Mouse (Mus musculus): ENCODE results near the gene Nckap5. TPM values are rescaled to one million over a fixed set of nuclear protein-coding genes. Genes with fewer than 3 reads are reported as not detected.

Gene Nckap5
- polyA plus RNA-seq, 1 experiment from 2014 or later, result 4.8 TPM

- Histone ChIP-seq H3K9ac (0 out of 2 replicates have a peak overlapping the region, but pooled peaks have one; percentile 3), H3K4me2 (peak overlapping the region; percentile 67), H3K36me3 (no peaks in the 10 kb centered on the region), H3K27ac (no peak overlapping the region), H3K9me3 (no peaks in the 10 kb centered on the region), H3K4me3 (replicated peaks) (peak overlapping the region; percentile 44), H3K27me3 (replicated peaks) (no peaks in the 10 kb centered on the region), H3K4me1 (0 out of 2 replicates have a peak, but pooled peaks cover 3% of the 10 kb centered on the region)
- WGBS, result 8% methylated on average over 18 of the region's 18 CpGs
- ATAC-seq (ENCODE audit: insufficient read depth, low FRiP score, low read depth), result no peak; the same call in 1 of the 2 replicates
Measured at GRCm38 (mm10) chr1:126737554-126738290, 92.9 kb downstream of the Nckap5 start.

- ATAC-seq (ENCODE audit: insufficient read depth, low FRiP score, low read depth), result no peak
- no peaks in the 10 kb centered on the region for H3K9me3 ChIP-seq
- no peak overlapping the region for H3K27ac ChIP-seq
- no peak overlapping the region for H3K4me3 ChIP-seq (replicated peaks)
- no peak overlapping the region for H3K4me2 ChIP-seq
- no peaks in the 10 kb centered on the region for H3K36me3 ChIP-seq
- H3K27me3 ChIP-seq (replicated peaks), result no peaks in the 10 kb centered on the region
- no peaks in the 10 kb centered on the region for H3K4me1 ChIP-seq
- no peak overlapping the region for H3K9ac ChIP-seq
Measured at GRCm38 (mm10) chr1:126731691-126732090, 98.9 kb downstream of the Nckap5 start.

GRCm38 (mm10) chr1:126726400-126727055 lies 104.1 kb downstream of the Nckap5 start:
- no peaks in the 10 kb centered on the region for H3K27me3 ChIP-seq (replicated peaks)
- no peaks in the 10 kb centered on the region for H3K9me3 ChIP-seq
- no peaks in the 10 kb centered on the region for H3K4me1 ChIP-seq
- 60% methylated on average over 6 of the region's 6 CpGs for WGBS
- no peak overlapping the region for H3K4me2 ChIP-seq
- no peak for ATAC-seq (ENCODE audit: insufficient read depth, low FRiP score, low read depth)
- H3K9ac ChIP-seq, result no peak overlapping the region
- no peak overlapping the region for H3K4me3 ChIP-seq (replicated peaks)
- no peak overlapping the region for H3K27ac ChIP-seq
- H3K36me3 ChIP-seq, result no peaks in the 10 kb centered on the region

- Histone ChIP-seq H3K4me3 (replicated peaks) (no peak overlapping the region), H3K4me2 (no peak overlapping the region), H3K9me3 (no peaks in the 10 kb centered on the region), H3K36me3 (no peaks in the 10 kb centered on the region), H3K9ac (no peak overlapping the region), H3K27me3 (replicated peaks) (no peaks in the 10 kb centered on the region), H3K4me1 (no peaks in the 10 kb centered on the region), H3K27ac (no peak overlapping the region)
- 49% methylated on average over 9 of the region's 9 CpGs for WGBS
- ATAC-seq (ENCODE audit: insufficient read depth, low FRiP score, low read depth), result no peak
Measured at GRCm38 (mm10) chr1:126725628-126726367, 104.8 kb downstream of the Nckap5 start.

GRCm38 (mm10) chr1:126721917-126722316 lies 108.7 kb downstream of the Nckap5 start:
- WGBS, result 94% methylated on average over 1 of the region's 1 CpGs
- Histone ChIP-seq H3K4me3 (replicated peaks) (no peak overlapping the region), H3K27me3 (replicated peaks) (no peaks in the 10 kb centered on the region), H3K4me1 (no peaks in the 10 kb centered on the region), H3K27ac (no peak overlapping the region), H3K36me3 (no peaks in the 10 kb centered on the region), H3K9ac (no peak overlapping the region), H3K4me2 (no peak overlapping the region), H3K9me3 (no peaks in the 10 kb centered on the region)
- ATAC-seq (ENCODE audit: insufficient read depth, low FRiP score, low read depth), result no peak

- WGBS, result 42% methylated on average over 5 of the region's 5 CpGs
- Histone ChIP-seq H3K9ac (no peak overlapping the region), H3K4me3 (replicated peaks) (no peak overlapping the region), H3K36me3 (no peaks in the 10 kb centered on the region), H3K9me3 (no peaks in the 10 kb centered on the region), H3K27ac (no peak overlapping the region), H3K27me3 (replicated peaks) (no peaks in the 10 kb centered on the region), H3K4me1 (no peaks in the 10 kb centered on the region), H3K4me2 (no peak overlapping the region)
- no peak; the same call in 1 of the 2 replicates for ATAC-seq (ENCODE audit: insufficient read depth, low FRiP score, low read depth)
Measured at GRCm38 (mm10) chr1:126719733-126720348, 110.8 kb downstream of the Nckap5 start.

- Histone ChIP-seq H3K27ac (no peak overlapping the region), H3K4me3 (replicated peaks) (no peak overlapping the region), H3K4me2 (no peak overlapping the region), H3K27me3 (replicated peaks) (no peaks in the 10 kb centered on the region), H3K4me1 (no peaks in the 10 kb centered on the region), H3K9ac (no peak overlapping the region), H3K9me3 (no peaks in the 10 kb centered on the region; the same call in 1 of the 2 replicates), H3K36me3 (no peaks in the 10 kb centered on the region)
- ATAC-seq (ENCODE audit: insufficient read depth, low FRiP score, low read depth), result no peak
- 92% methylated on average over 16 of the region's 16 CpGs for WGBS
Measured at GRCm38 (mm10) chr1:126706611-126707010, 124.0 kb downstream of the Nckap5 start.

GRCm38 (mm10) chr1:126700978-126701320 lies 129.7 kb downstream of the Nckap5 start:
- no peak for ATAC-seq (ENCODE audit: insufficient read depth, low FRiP score, low read depth)
- Histone ChIP-seq H3K9me3 (no peaks in the 10 kb centered on the region), H3K4me2 (no peak overlapping the region), H3K4me1 (no peaks in the 10 kb centered on the region), H3K4me3 (replicated peaks) (no peak overlapping the region), H3K9ac (no peak overlapping the region), H3K27me3 (replicated peaks) (no peaks in the 10 kb centered on the region), H3K27ac (no peak overlapping the region), H3K36me3 (no peaks in the 10 kb centered on the region)
- WGBS, result 76% methylated on average over 4 of the region's 4 CpGs

- ATAC-seq (ENCODE audit: insufficient read depth, low FRiP score, low read depth), result no peak
- no peak overlapping the region for H3K27ac ChIP-seq
- H3K9ac ChIP-seq, result no peak overlapping the region
- no peak overlapping the region for H3K4me3 ChIP-seq (replicated peaks)
- H3K9me3 ChIP-seq, result no peaks in the 10 kb centered on the region
- 69% methylated on average over 8 of the region's 8 CpGs for WGBS
- no peaks in the 10 kb centered on the region for H3K36me3 ChIP-seq
- H3K27me3 ChIP-seq (replicated peaks), result no peaks in the 10 kb centered on the region
- H3K4me2 ChIP-seq, result no peak overlapping the region
- no peaks in the 10 kb centered on the region for H3K4me1 ChIP-seq
Measured at GRCm38 (mm10) chr1:126700063-126700977, 130.3 kb downstream of the Nckap5 start.

- Histone ChIP-seq H3K27ac (no peak overlapping the region), H3K9ac (no peak overlapping the region), H3K4me1 (no peaks in the 10 kb centered on the region), H3K4me3 (replicated peaks) (no peak overlapping the region), H3K4me2 (no peak overlapping the region), H3K36me3 (no peaks in the 10 kb centered on the region), H3K9me3 (no peaks in the 10 kb centered on the region), H3K27me3 (replicated peaks) (no peaks in the 10 kb centered on the region)
- ATAC-seq (ENCODE audit: insufficient read depth, low FRiP score, low read depth), result no peak
- 75% methylated on average over 7 of the region's 7 CpGs for WGBS
Measured at GRCm38 (mm10) chr1:126693585-126693984, 137.0 kb downstream of the Nckap5 start.

GRCm38 (mm10) chr1:126688593-126688992 lies 142.0 kb downstream of the Nckap5 start:
- ATAC-seq (ENCODE audit: insufficient read depth, low FRiP score, low read depth), result no peak
- no peak overlapping the region for H3K9ac ChIP-seq
- H3K27me3 ChIP-seq (replicated peaks), result no peaks in the 10 kb centered on the region
- no peak overlapping the region for H3K27ac ChIP-seq
- H3K36me3 ChIP-seq, result no peaks in the 10 kb centered on the region
- H3K9me3 ChIP-seq, result no peaks in the 10 kb centered on the region
- H3K4me3 ChIP-seq (replicated peaks), result no peak overlapping the region
- no peaks in the 10 kb centered on the region for H3K4me1 ChIP-seq
- 64% methylated on average over 5 of the region's 5 CpGs for WGBS
- H3K4me2 ChIP-seq, result no peak overlapping the region
